Mouse (Mus musculus) MEL (cell line): ENCODE data around the gene Rab30. TPM values are rescaled to one million over a fixed set of nuclear protein-coding genes. Genes with fewer than 3 reads are reported as not detected.

ENCODE experiments used
- DNase-seq: peaks from one replicate; pipeline ENCODE4 v3.0.0; 2011; ENCODE audit warnings: low read depth, low spot score
- H3K27ac ChIP-seq: 2 replicates; pipeline ENCODE4 v1.5.1; 2012; ENCODE audit warnings: low read depth, mild to moderate bottlenecking, control low read depth, low read length, moderate library complexity; ENCODE audit not compliant: control insufficient read depth
- H3K27me3 ChIP-seq, 2 experiments: fragments of 150-350 bp in 1 of 2; sonication (generic) in 1 of 2; 2 replicates each; pipeline ENCODE4 v1.6.1; 2012; ENCODE audit warnings: low read length in 2 of 2, mild to moderate bottlenecking in 2 of 2, improper control_type of control experiment in 1 of 2, moderate library complexity in 1 of 2; ENCODE audit not compliant: insufficient read depth in 2 of 2, control insufficient read depth in 1 of 2
- H3K36me3 ChIP-seq, 2 experiments: 2 replicates each; pipeline ENCODE4 v1.6.1; 2012 to 2014; ENCODE audit warnings: low read length in 2 of 2, improper control_type of control experiment in 1 of 2, inconsistent platforms in 1 of 2, mild to moderate bottlenecking in 1 of 2; ENCODE audit not compliant: insufficient read depth in 2 of 2, control insufficient read depth in 1 of 2
- H3K4me1 ChIP-seq, 2 experiments: fragments of 150-350 bp in 1 of 2; sonication (generic) in 1 of 2; 2 replicates each; pipeline ENCODE4 v1.6.1; 2012; ENCODE audit warnings: low read length in 2 of 2, improper control_type of control experiment in 1 of 2, mild to moderate bottlenecking in 1 of 2; ENCODE audit not compliant: insufficient read depth in 2 of 2, control insufficient read depth in 1 of 2
- H3K4me3 ChIP-seq, 2 experiments: fragments of 150-350 bp in 1 of 2; sonication (generic) in 1 of 2; 2 replicates each; pipeline ENCODE4 v1.5.1; 2012; ENCODE audit warnings: low read depth in 2 of 2, low read length in 2 of 2, mild to moderate bottlenecking in 2 of 2, moderate library complexity in 2 of 2, control low read depth in 1 of 2, improper control_type of control experiment in 1 of 2; ENCODE audit not compliant: control insufficient read depth in 1 of 2, insufficient read depth in 1 of 2
- H3K79me2 ChIP-seq: 2 replicates; pipeline ENCODE4 v1.6.1; 2012; ENCODE audit warnings: mild to moderate bottlenecking, low read length, moderate library complexity; ENCODE audit not compliant: control insufficient read depth, poor library complexity, insufficient read depth
- H3K9ac ChIP-seq: 2 replicates; pipeline ENCODE4 v1.6.1; 2012; ENCODE audit warnings: low read depth, mild to moderate bottlenecking, control low read depth, low read length, moderate library complexity; ENCODE audit not compliant: control insufficient read depth, poor library complexity, severe bottlenecking
- H3K9me3 ChIP-seq: fragments of 150-350 bp; sonication (generic); replicated peaks from 2 replicates; pipeline ENCODE4 v1.6.1; 2012; ENCODE audit warnings: mild to moderate bottlenecking, low read length, improper control_type of control experiment, moderate library complexity; ENCODE audit not compliant: insufficient read depth
- BHLHE40 ChIP-seq: IDR thresholded peaks from 2 replicates; pipeline ENCODE4 v1.6.1; 2012; ENCODE audit warnings: low read depth, mild to moderate bottlenecking, inconsistent platforms, low read length, improper control_type of control experiment, borderline replicate concordance
- CHD1 ChIP-seq: IDR thresholded peaks from 2 replicates; pipeline ENCODE4 v1.6.1; 2012; ENCODE audit warnings: low read depth, mild to moderate bottlenecking, inconsistent platforms, low read length, improper control_type of control experiment
- GABPA ChIP-seq: IDR thresholded peaks from 2 replicates; pipeline ENCODE4 v1.6.1; 2012; ENCODE audit warnings: low read depth, mild to moderate bottlenecking, inconsistent platforms, low read length, improper control_type of control experiment, moderate library complexity
- MAFK ChIP-seq: IDR thresholded peaks from 2 replicates; pipeline ENCODE4 v1.6.1; 2011; ENCODE audit warnings: low read depth, mild to moderate bottlenecking, low read length, improper control_type of control experiment, borderline replicate concordance
- MEF2A ChIP-seq: IDR thresholded peaks from 2 replicates; pipeline ENCODE4 v1.6.1; 2014; ENCODE audit warnings: low read depth, mild to moderate bottlenecking, inconsistent platforms, low read length, improper control_type of control experiment; ENCODE audit not compliant: poor library complexity, insufficient replicate concordance, severe bottlenecking; ENCODE audit errors: extremely low read depth
- MXI1 ChIP-seq: IDR thresholded peaks from 2 replicates; pipeline ENCODE4 v1.6.1; 2011; ENCODE audit warnings: mild to moderate bottlenecking, low read depth, low read length, improper control_type of control experiment
- MYC ChIP-seq: IDR thresholded peaks from 2 replicates; pipeline ENCODE4 v1.6.1; 2011; ENCODE audit warnings: low read depth, mild to moderate bottlenecking, low read length, improper control_type of control experiment, moderate library complexity
- NELFE ChIP-seq: IDR thresholded peaks from 2 replicates; pipeline ENCODE4 v1.6.1; 2011; ENCODE audit warnings: low read depth, low read length, improper control_type of control experiment
- POLR2AphosphoS2 ChIP-seq: IDR thresholded peaks from 2 replicates; pipeline ENCODE4 v1.6.1; 2011; ENCODE audit warnings: low read length, improper control_type of control experiment
- RAD21 ChIP-seq: IDR thresholded peaks from 2 replicates; pipeline ENCODE4 v1.6.1; 2011; ENCODE audit warnings: mild to moderate bottlenecking, low read depth, low read length, improper control_type of control experiment
- RCOR1 ChIP-seq: IDR thresholded peaks from 2 replicates; pipeline ENCODE4 v1.6.1; 2012; ENCODE audit warnings: low read depth, mild to moderate bottlenecking, inconsistent platforms, low read length, improper control_type of control experiment
- SIN3A ChIP-seq: IDR thresholded peaks from 2 replicates; pipeline ENCODE4 v1.6.1; 2012; ENCODE audit warnings: low read length, improper control_type of control experiment, inconsistent platforms
- TCF12 ChIP-seq: IDR thresholded peaks from 2 replicates; pipeline ENCODE4 v1.6.1; 2014; ENCODE audit warnings: low read depth, mild to moderate bottlenecking, inconsistent platforms, low read length, improper control_type of control experiment, moderate library complexity
- UBTF ChIP-seq: IDR thresholded peaks from 2 replicates; pipeline ENCODE4 v1.6.1; 2012; ENCODE audit warnings: low read depth, mild to moderate bottlenecking, inconsistent platforms, low read length, improper control_type of control experiment, moderate library complexity, borderline replicate concordance; ENCODE audit not compliant: insufficient read depth
- USF1 ChIP-seq: IDR thresholded peaks from 2 replicates; pipeline ENCODE4 v1.6.1; 2014; ENCODE audit warnings: low read depth, mild to moderate bottlenecking, inconsistent platforms, low read length, improper control_type of control experiment, moderate library complexity
- USF2 ChIP-seq, 2 experiments: IDR thresholded peaks; 2 replicates each; pipeline ENCODE4 v1.6.1; 2011 to 2012; ENCODE audit warnings: improper control_type of control experiment in 2 of 2, low read length in 2 of 2, borderline replicate concordance in 1 of 2, inconsistent platforms in 1 of 2, low read depth in 1 of 2, mild to moderate bottlenecking in 1 of 2; ENCODE audit not compliant: insufficient read depth in 1 of 2
- polyA plus RNA-seq, 2 experiments: library from polyadenylated mRNA; stranded (reverse) in 1 of 2; unstranded in 1 of 2; fragments of >175 nt in 1 of 2; fragments of >200 nt in 1 of 2; gene quantifications; 2 replicates each; pipeline versions ENCODE4 v1.2.1 to v1.2.4; 2012; ENCODE audit warnings: low replicate concordance in 2 of 2, low read depth in 1 of 2; ENCODE audit not compliant: insufficient read length in 2 of 2, insufficient read depth in 1 of 2, missing spikeins in 1 of 2
- total RNA-seq: library from RNA; depleted of rRNA; stranded (reverse); fragments of 300-350 nt; gene quantifications from 2 replicates; pipeline ENCODE4 v1.2.3, GENCODE M21; 2012

The Rab30 gene
- total and polyA plus RNA-seq, 3 experiments, result 1.3 TPM; not detected in 1

DNA sequence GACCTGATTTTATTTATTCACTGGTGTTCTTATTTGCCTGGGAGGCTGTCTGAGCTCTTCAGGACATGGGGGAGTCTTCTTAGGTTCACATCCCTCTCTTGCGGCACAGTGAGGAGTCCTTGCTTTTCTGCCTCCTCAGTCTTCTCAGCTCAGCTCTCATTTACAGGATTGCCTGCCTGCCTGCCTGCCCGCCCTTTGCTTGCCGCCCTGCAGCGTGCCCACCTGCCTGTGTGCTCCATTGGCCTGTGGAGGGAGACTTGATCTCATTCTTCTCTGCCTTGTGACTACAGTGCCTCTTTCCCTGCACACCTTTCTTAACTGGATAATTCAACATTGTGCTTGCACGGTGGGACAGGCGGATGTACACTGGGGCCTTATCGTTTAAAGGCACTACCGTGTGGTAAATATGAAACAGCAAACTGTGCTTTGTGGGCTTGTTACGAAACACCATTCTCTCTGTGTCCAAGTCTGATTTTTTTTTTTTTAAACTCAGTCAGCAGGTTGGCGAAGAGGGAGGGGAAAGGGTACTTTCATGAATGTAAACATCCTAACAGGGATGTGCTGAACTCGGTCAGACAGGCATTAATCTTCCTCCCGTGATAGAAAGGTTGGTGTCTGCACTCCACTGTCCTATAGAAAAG is 41.9 kb downstream of the Rab30 start:
- Histone ChIP-seq H3K4me3 (no peak overlapping the region), H3K79me2 (no peaks in the 10 kb centered on the region), H3K9me3 (no peaks in the 10 kb centered on the region), H3K4me1 (no peaks in the 10 kb centered on the region), H3K9ac (no peak overlapping the region), H3K27me3 (no peaks in the 10 kb centered on the region; a peak in 1 of 4 replicates), H3K36me3 (no peaks in the 10 kb centered on the region), H3K27ac (no peak overlapping the region)
- TF ChIP-seq MYC, result no peak
- TF ChIP-seq POLR2AphosphoS2, result no peak
- no peak for DNase-seq

DNA sequence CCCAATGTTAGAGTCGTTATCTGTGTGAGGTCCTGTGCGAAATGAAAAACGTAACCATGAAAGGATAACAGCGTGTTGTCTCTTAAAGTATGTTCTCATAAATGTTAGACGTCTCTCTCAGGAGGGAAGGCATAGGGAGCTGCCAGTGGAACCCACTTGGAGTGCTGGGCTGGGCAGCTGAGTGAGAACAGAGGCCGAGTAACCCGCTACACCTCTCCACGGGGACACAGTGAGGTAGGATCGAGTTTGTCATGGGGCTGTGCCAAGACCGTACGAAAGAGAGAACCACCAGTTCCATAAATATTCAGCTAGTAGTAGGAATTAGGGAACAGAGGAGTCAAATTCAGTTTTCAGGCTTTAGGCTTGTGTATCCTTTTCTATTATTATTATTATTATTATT is 42.5 kb downstream of the Rab30 start:
- Histone ChIP-seq H3K27ac (no peak overlapping the region), H3K4me1 (no peaks in the 10 kb centered on the region), H3K9me3 (no peaks in the 10 kb centered on the region), H3K36me3 (no peaks in the 10 kb centered on the region), H3K4me3 (no peak overlapping the region), H3K9ac (no peak overlapping the region), H3K27me3 (no peaks in the 10 kb centered on the region; a peak in 1 of 4 replicates), H3K79me2 (no peaks in the 10 kb centered on the region)
- DNase-seq, result no peak
- TF ChIP-seq TCF12, result no peak
- no peak for TF ChIP-seq NELFE
- no peak for TF ChIP-seq MEF2A
- no peak for TF ChIP-seq GABPA
- no peak for TF ChIP-seq CHD1
- TF ChIP-seq MAFK, result no peak
- TF ChIP-seq MXI1, result no peak
- no peak for TF ChIP-seq USF1
- TF ChIP-seq RCOR1, result no peak
- TF ChIP-seq RAD21, result no peak

DNA sequence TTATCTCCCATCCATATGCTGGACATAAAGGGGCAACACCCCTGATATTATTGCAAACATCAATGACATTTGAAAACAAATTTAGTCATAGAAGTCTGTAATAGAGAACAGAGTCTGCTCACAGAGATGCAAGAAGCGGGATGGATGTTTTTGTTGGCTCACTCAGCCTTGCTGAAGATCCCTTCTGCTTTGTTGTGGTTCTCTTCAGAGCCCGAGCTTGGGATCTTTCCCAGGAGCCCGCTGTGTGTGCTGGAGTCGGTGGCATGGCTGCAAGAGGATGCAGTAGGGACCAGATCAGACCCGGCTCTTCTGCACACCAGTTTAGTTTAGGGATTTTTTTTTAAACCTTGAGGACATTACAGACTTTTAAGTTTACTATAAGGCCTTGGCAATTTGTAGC is 54.3 kb downstream of the Rab30 start:
- DNase-seq, result no peak
- no peak for TF ChIP-seq MXI1
- no peak for TF ChIP-seq SIN3A
- TF ChIP-seq UBTF, result no peak
- no peak for TF ChIP-seq USF2 (IDR thresholded peaks at IDR 0.05; ENCODE audit: borderline replicate concordance in 1 of 2, insufficient read depth in 1 of 2, low read depth in 1 of 2, low read length in 2 of 2)
- TF ChIP-seq BHLHE40, result no peak
- no peaks in the 10 kb centered on the region for H3K27me3 ChIP-seq
- H3K4me1 ChIP-seq, result no peaks in the 10 kb centered on the region
- no peaks in the 10 kb centered on the region for H3K9me3 ChIP-seq
- H3K27ac ChIP-seq, result no peak overlapping the region
- no peaks in the 10 kb centered on the region for H3K79me2 ChIP-seq
- H3K4me3 ChIP-seq, result no peak overlapping the region
- no peak overlapping the region for H3K9ac ChIP-seq
- H3K36me3 ChIP-seq, result no peaks in the 10 kb centered on the region
